Mouse (Mus musculus) hindbrain, embryonic 11.5 days (tissue): ENCODE data around the gene E130308A19Rik. TPM values are rescaled to one million over a fixed set of nuclear protein-coding genes. Genes with fewer than 3 reads are reported as not detected.

Source experiments
- ATAC-seq: fragments of 200-750 bp; cut with Nextera tagmentation; 2 replicates; pipeline ENCODE4 v1.8.0; 2017; ENCODE audit warnings: mild to moderate bottlenecking, moderate TSS enrichment, moderate library complexity; ENCODE audit not compliant: low FRiP score
- DNase-seq: peaks from one replicate; pipeline ENCODE4 v3.0.0-alpha.2; 2015; ENCODE audit warnings: low spot score
- H3K27ac ChIP-seq: fragments of 300-500 bp; sonication (generic); 2 replicates; pipeline ENCODE4 v1.5.1; 2014; ENCODE audit warnings: mild to moderate bottlenecking, low read depth, low read length
- H3K27me3 ChIP-seq: fragments of 300-500 bp; sonication (generic); 2 replicates; pipeline ENCODE4 v1.6.1; 2014; ENCODE audit warnings: mild to moderate bottlenecking, low read length, moderate library complexity, mixed read lengths; ENCODE audit not compliant: control insufficient read depth, insufficient read depth
- H3K36me3 ChIP-seq: fragments of 300-500 bp; sonication (generic); 2 replicates; pipeline ENCODE4 v1.6.1; 2014; ENCODE audit warnings: mild to moderate bottlenecking, low read length, moderate library complexity, mixed read lengths; ENCODE audit not compliant: control insufficient read depth, insufficient read depth
- H3K4me1 ChIP-seq: fragments of 300-500 bp; sonication (generic); replicated peaks from 2 replicates; pipeline ENCODE4 v1.6.1; 2014; ENCODE audit warnings: low read length, mixed read lengths; ENCODE audit not compliant: control insufficient read depth, insufficient read depth
- H3K4me2 ChIP-seq: fragments of 300-500 bp; sonication (generic); replicated peaks from 2 replicates; pipeline ENCODE4 v1.6.1; 2014; ENCODE audit warnings: mild to moderate bottlenecking, low read depth, low read length
- H3K4me3 ChIP-seq: fragments of 300-500 bp; sonication (generic); 2 replicates; pipeline ENCODE4 v1.5.1; 2014; ENCODE audit warnings: low read depth, low read length
- H3K9ac ChIP-seq: fragments of 300-500 bp; sonication (generic); 2 replicates; pipeline ENCODE4 v1.6.1; 2014; ENCODE audit warnings: low read depth, low read length
- H3K9me3 ChIP-seq: fragments of 300-500 bp; sonication (generic); 2 replicates; pipeline ENCODE4 v1.6.1; 2016; ENCODE audit warnings: low read length; ENCODE audit not compliant: control insufficient read depth
- WGBS: fragments of 180-500 bp; shearing (Covaris S2); extraction: QIAGEN DNeasy Blood & Tissue Kit; methylation state at CpG from one replicate; pipeline ENCODE4 v1.1.7; 2014; 5-methylcytosine and 5-hydroxymethylcytosine counted together
- polyA plus RNA-seq: library from polyadenylated mRNA; unstranded; fragments of >200 nt; fragmentation: Nextera tagmentation; extraction: Ambion mirVana; gene quantifications from 2 replicates; pipeline ENCODE4 v1.2.1, GENCODE M21; 2014

Gene E130308A19Rik
- polyA plus RNA-seq, 1 experiment from 2014 or later, result 56.6 TPM

DNA sequence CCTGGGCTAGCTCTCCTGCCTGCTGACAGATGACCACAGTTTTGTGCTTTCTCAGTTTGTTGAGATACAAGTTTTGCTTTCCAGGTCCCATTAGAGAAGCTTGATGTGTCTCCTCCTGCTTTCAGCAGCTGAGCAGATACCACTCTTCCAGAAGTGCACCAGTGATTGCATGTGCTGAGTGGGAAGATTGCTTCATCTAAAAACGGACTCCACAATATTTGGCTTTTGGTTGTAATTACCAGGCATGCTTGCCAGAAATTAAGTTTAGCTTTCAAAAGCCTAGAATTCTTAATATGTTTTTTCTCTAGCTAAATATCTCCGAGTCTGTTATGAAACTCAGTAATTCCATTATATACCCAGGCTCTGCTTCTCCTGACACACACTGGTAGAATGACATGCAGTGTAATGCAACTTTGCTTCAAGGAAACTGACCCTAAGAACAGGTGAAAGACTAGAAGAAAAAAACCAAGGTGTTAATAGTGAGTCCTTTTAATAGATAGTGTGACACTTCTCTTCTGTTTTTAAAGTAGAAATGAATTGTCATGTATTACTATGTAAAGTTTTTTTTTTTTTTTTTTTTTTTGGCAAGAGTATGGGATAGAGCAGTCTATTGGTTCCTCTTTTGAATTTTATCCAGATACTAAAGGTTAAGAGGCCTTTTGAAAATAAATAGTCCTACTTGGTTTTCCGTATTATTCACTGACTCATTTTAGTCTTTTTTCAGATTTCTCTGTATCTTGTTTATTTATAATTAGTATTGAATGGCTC, 40.7 kb downstream of the E130308A19Rik start:
- Histone ChIP-seq H3K27me3 (no peaks in the 10 kb centered on the region), H3K9me3 (no peaks in the 10 kb centered on the region), H3K36me3 (no peaks in the 10 kb centered on the region), H3K27ac (no peak overlapping the region), H3K4me1 (no peaks in the 10 kb centered on the region), H3K4me2 (no peak overlapping the region), H3K4me3 (no peak overlapping the region), H3K9ac (no peak overlapping the region)
- DNase-seq (no peak), ATAC-seq (no peak)
- 84% methylated on average over 3 of the region's 3 CpGs for WGBS

- Histone ChIP-seq H3K27ac (no peak overlapping the region), H3K4me1 (no peaks in the 10 kb centered on the region), H3K4me3 (no peak overlapping the region), H3K27me3 (no peaks in the 10 kb centered on the region), H3K9ac (no peak overlapping the region), H3K36me3 (no peaks in the 10 kb centered on the region), H3K9me3 (no peaks in the 10 kb centered on the region), H3K4me2 (no peak overlapping the region)
- WGBS, result 63% methylated on average over 3 of the region's 3 CpGs
- ATAC-seq, result no peak
- DNase-seq, result no peak
These were observed 42.0 kb downstream of the E130308A19Rik start for GRCm38 (mm10) chr4:59668050-59668449.

- no peaks in the 10 kb centered on the region for H3K36me3 ChIP-seq
- WGBS, result 83% methylated on average over 1 of the region's 1 CpGs
- H3K4me2 ChIP-seq, result no peak overlapping the region
- no peaks in the 10 kb centered on the region for H3K27me3 ChIP-seq
- H3K9ac ChIP-seq, result no peak overlapping the region
- no peaks in the 10 kb centered on the region for H3K9me3 ChIP-seq
- ATAC-seq (no peak), DNase-seq (no peak)
- H3K4me1 ChIP-seq, result no peaks in the 10 kb centered on the region
- no peak overlapping the region for H3K27ac ChIP-seq
- no peak overlapping the region for H3K4me3 ChIP-seq
These were observed 43.1 kb downstream of the E130308A19Rik start for GRCm38 (mm10) chr4:59669131-59669530.

- Histone ChIP-seq H3K36me3 (no peaks in the 10 kb centered on the region), H3K27ac (no peak overlapping the region), H3K27me3 (no peaks in the 10 kb centered on the region), H3K4me2 (no peak overlapping the region), H3K9me3 (no peaks in the 10 kb centered on the region), H3K4me3 (no peak overlapping the region), H3K9ac (no peak overlapping the region), H3K4me1 (no peaks in the 10 kb centered on the region)
- 100% methylated on average over 2 of the region's 2 CpGs for WGBS
- ATAC-seq (no peak), DNase-seq (no peak)
These were observed 44.0 kb downstream of the E130308A19Rik start for GRCm38 (mm10) chr4:59670015-59670414.

DNA sequence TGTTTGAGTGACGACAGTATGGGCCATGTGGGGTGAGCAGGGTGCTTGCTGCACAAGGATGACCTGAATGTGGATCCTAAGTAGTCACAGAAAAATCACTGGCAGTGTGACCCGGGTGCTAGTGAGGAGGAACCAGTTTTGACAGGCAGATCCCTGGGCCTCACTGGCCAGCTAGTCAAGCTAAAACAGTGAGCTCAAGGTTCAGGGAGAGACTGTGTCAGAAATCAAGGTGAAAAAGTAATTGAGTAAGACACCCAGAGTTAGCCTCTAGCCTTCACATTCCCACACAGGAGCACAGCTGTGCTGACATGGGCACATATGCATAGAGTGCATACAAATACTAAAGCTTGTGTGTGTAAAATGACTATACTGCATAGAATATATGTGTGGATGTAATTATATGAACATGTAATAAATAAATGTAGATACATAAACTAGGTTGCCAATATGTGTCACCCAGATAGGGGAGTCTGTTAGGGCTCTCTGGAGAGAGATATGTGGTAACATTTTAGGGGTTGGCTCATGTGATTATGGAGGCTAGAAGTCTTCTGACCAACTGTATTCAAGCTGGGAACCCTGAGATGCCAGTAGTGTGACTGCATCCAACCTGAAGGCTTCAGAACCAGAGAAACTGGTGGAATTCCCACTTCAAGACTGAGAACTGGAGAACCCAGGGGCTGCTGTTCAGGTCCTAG, 47.6 kb downstream of the E130308A19Rik start:
- whole genome bisulfite sequencing, result 78% methylated on average over 2 of the region's 2 CpGs
- ATAC-seq (no peak), DNase-seq (no peak)
- H3K9ac ChIP-seq, result no peak overlapping the region
- no peaks in the 10 kb centered on the region for H3K36me3 ChIP-seq
- no peaks in the 10 kb centered on the region for H3K27me3 ChIP-seq
- no peak overlapping the region for H3K27ac ChIP-seq
- H3K4me2 ChIP-seq, result no peak overlapping the region
- no peak overlapping the region for H3K4me3 ChIP-seq
- H3K4me1 ChIP-seq, result no peaks in the 10 kb centered on the region
- no peaks in the 10 kb centered on the region for H3K9me3 ChIP-seq

- 77% methylated on average over 8 of the region's 8 CpGs for WGBS
These were observed 49.1 kb downstream of the E130308A19Rik start for GRCm38 (mm10) chr4:59674929-59675679.

GRCm38 (mm10) chr4:59675699-59676098, 49.7 kb downstream of the E130308A19Rik start:
- WGBS, result 73% methylated on average over 3 of the region's 3 CpGs
- H3K36me3 ChIP-seq, result no peaks in the 10 kb centered on the region
- DNase-seq (no peak), ATAC-seq (no peak)
- H3K9me3 ChIP-seq, result no peaks in the 10 kb centered on the region
- H3K9ac ChIP-seq, result no peak overlapping the region
- no peak overlapping the region for H3K27ac ChIP-seq
- H3K4me1 ChIP-seq, result no peaks in the 10 kb centered on the region
- H3K4me3 ChIP-seq, result no peak overlapping the region
- no peaks in the 10 kb centered on the region for H3K27me3 ChIP-seq
- no peak overlapping the region for H3K4me2 ChIP-seq

More at GRCm38 (mm10) chr4:59674929-59675679, 49.1 kb downstream of the E130308A19Rik start:
- Histone ChIP-seq H3K4me1 (no peaks in the 10 kb centered on the region), H3K9me3 (no peaks in the 10 kb centered on the region), H3K27ac (no peak overlapping the region), H3K4me2 (no peak overlapping the region), H3K9ac (no peak overlapping the region), H3K27me3 (no peaks in the 10 kb centered on the region), H3K4me3 (no peak overlapping the region), H3K36me3 (no peaks in the 10 kb centered on the region)
- no peak for DNase-seq
- ATAC-seq, result 0 out of 2 replicates have a peak, but pooled peaks have one; percentile 43

- Histone ChIP-seq H3K9ac (no peak overlapping the region), H3K36me3 (no peaks in the 10 kb centered on the region), H3K27ac (no peak overlapping the region), H3K9me3 (no peaks in the 10 kb centered on the region), H3K4me2 (no peak overlapping the region), H3K4me1 (no peaks in the 10 kb centered on the region; the same call in 1 of the 2 replicates), H3K4me3 (no peak overlapping the region), H3K27me3 (no peaks in the 10 kb centered on the region)
- 94% methylated on average over 1 of the region's 1 CpGs for whole genome bisulfite sequencing
- DNase-seq, result no peak
- ATAC-seq, result no peak
These were observed 55.4 kb downstream of the E130308A19Rik start for GRCm38 (mm10) chr4:59681383-59681782.
